Mouse (Mus musculus) G1E (cell line): ENCODE data around the gene Anks6. TPM values are rescaled to one million over a fixed set of nuclear protein-coding genes. Genes with fewer than 3 reads are reported as not detected.
A peak's percentile ranks its signal among the peaks of the same experiment; 100 is the strongest.
"Not testable (repeated sequence)": the region's sequence is repeated elsewhere in the genome, so short reads cannot be mapped to it uniquely, and the experiment has no call there.

ENCODE experiments used
- ATAC-seq: 2 replicates; pipeline ENCODE4 v1.8.0; 2016; ENCODE audit warnings: mild to moderate bottlenecking; ENCODE audit not compliant: insufficient number of reproducible peaks, poor library complexity, low FRiP score, severe bottlenecking; ENCODE audit errors: extremely low read depth
- DNase-seq: peaks from one replicate; pipeline ENCODE4 v3.0.0; 2012; ENCODE audit warnings: low spot score
- H3K27me3 ChIP-seq: 2 replicates; pipeline ENCODE4 v1.6.1; 2012; ENCODE audit warnings: mild to moderate bottlenecking, low read length, inconsistent platforms; ENCODE audit not compliant: insufficient read depth
- H3K36me3 ChIP-seq: replicated peaks from 2 replicates; pipeline ENCODE3; 2012; ENCODE audit warnings: mild to moderate bottlenecking, inconsistent platforms
- H3K4me1 ChIP-seq: 2 replicates; pipeline ENCODE4 v1.6.1; 2012; ENCODE audit warnings: low read depth, low read length, inconsistent platforms, mixed read lengths; ENCODE audit not compliant: insufficient read depth
- H3K4me3 ChIP-seq: 2 replicates; pipeline ENCODE4 v1.5.1; 2012; ENCODE audit warnings: low read depth, mild to moderate bottlenecking, inconsistent platforms, low read length, moderate library complexity, mixed read lengths
- H3K9me3 ChIP-seq: replicated peaks from 2 replicates; pipeline ENCODE4 v1.6.1; 2012; ENCODE audit warnings: inconsistent platforms
- CTCF ChIP-seq: IDR thresholded peaks from 2 replicates; pipeline ENCODE4 v1.5.1; 2012; ENCODE audit warnings: low read depth, low read length, inconsistent platforms, mixed read lengths
- GATA1 ChIP-seq: IDR thresholded peaks from 2 replicates; pipeline ENCODE4 v1.6.1; 2012; ENCODE audit warnings: borderline replicate concordance, low read length, inconsistent platforms, mixed read lengths
- GATA2 ChIP-seq: IDR thresholded peaks from 2 replicates; pipeline ENCODE4 v1.6.1; 2012; ENCODE audit warnings: low read depth, low read length, inconsistent platforms, borderline replicate concordance
- POLR2AphosphoS5 ChIP-seq: IDR thresholded peaks from 2 replicates; pipeline ENCODE4 v1.6.1; 2012; ENCODE audit warnings: low read depth, low read length, inconsistent platforms; ENCODE audit not compliant: insufficient replicate concordance
- TAL1 ChIP-seq: conservative IDR thresholded peaks from 2 replicates; pipeline ENCODE4 v1.6.1; 2012; ENCODE audit warnings: low read depth, low read length, inconsistent platforms, mixed read lengths
- polyA plus RNA-seq: library from polyadenylated mRNA; stranded (reverse); fragments of >175 nt; gene quantifications from 2 replicates; pipeline ENCODE4 v1.2.3, GENCODE M21; 2012
- total RNA-seq, 2 experiments: library from RNA; stranded (forward) in 1 of 2; stranded (reverse) in 1 of 2; fragments of 200-1000 nt in 1 of 2; fragments of >200 nt in 1 of 2; fragmentation: Nextera tagmentation in 1 of 2; gene quantifications; 2 replicates each; pipeline ENCODE4 v1.2.3; 2014 to 2017

The Anks6 gene
- total and polyA plus RNA-seq, 3 experiments = 0.44 TPM; not detected in 2

DNA sequence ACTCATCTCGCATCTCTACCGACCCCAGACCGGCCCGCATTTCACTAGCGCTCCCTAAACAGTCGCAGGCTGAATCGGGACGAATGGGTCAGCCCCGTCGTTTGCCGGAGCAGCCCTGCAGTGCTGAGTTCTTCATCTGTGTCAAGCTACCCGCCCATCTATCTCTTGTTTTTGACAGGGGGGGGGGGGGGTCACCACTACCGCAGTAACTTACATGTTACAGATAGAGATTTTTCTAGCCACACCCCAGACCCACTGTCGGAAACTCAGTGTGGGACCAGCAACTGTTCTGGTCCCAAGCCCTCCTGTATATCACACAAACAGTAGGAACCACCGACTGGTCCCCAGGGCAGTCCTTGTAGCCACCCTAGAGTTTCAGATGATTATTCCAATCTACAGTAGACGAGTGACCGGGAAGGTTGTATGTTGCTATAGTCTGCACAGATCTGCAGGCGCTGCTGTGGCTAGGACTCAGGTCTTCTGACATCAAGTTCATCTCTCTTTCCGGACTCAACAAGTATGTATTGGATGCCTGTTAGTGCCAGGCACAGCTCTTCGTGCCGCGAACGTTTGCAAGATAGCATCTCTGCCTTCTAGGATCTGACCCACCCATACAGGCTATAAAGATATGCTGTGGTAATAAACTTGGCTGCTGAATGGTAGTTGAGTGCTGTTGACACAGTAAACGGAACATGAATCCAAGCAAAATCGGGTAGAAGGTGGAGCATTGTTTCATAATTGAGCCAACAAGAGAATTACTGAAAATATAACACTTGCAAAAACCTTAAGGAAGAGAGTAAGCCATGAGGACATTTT, 491 bp upstream of the Anks6 start:
- Histone ChIP-seq H3K4me1 (no peaks in the 10 kb centered on the region), H3K4me3 (no peak overlapping the region; the same call in 1 of the 2 replicates), H3K36me3 (no peaks in the 10 kb centered on the region), H3K27me3 (no peaks in the 10 kb centered on the region), H3K9me3 (peaks cover 59% of the 10 kb centered on the region)
- ATAC-seq (no peak), DNase-seq (no peak)
- TF ChIP-seq TAL1 = no peak
- no peak for TF ChIP-seq GATA1
- no peak for TF ChIP-seq POLR2AphosphoS5
- TF ChIP-seq GATA2 = no peak
- TF ChIP-seq CTCF = no peak

GRCm38 (mm10) chr4:47055570-47056080, 1.6 kb downstream of the Anks6 start:
- TF ChIP-seq GATA1 = no peak
- TF ChIP-seq TAL1 = no peak
- TF ChIP-seq GATA2 = no peak
- no peak for TF ChIP-seq POLR2AphosphoS5
- no peak for TF ChIP-seq CTCF
- no peaks in the 10 kb centered on the region for H3K4me1 ChIP-seq
- no peak for DNase-seq
- no peak overlapping the region for H3K4me3 ChIP-seq
- ATAC-seq = no peak
- no peaks in the 10 kb centered on the region for H3K36me3 ChIP-seq
- peaks cover 75% of the 10 kb centered on the region for H3K9me3 ChIP-seq
- no peaks in the 10 kb centered on the region for H3K27me3 ChIP-seq

GRCm38 (mm10) chr4:47055170-47055569, 2.1 kb downstream of the Anks6 start:
- peaks cover 75% of the 10 kb centered on the region for H3K9me3 ChIP-seq
- not testable (repeated sequence) for ATAC-seq, H3K4me1 ChIP-seq, H3K36me3 ChIP-seq, H3K4me3 ChIP-seq, H3K27me3 ChIP-seq, DNase-seq

- H3K9me3 ChIP-seq = peaks cover 85% of the 10 kb centered on the region
- TF ChIP-seq POLR2AphosphoS5 (no peak), GATA1 (no peak), TAL1 (no peak), CTCF (no peak), GATA2 (no peak)
- DNase-seq = no peak
- no peaks in the 10 kb centered on the region for H3K27me3 ChIP-seq
- no peak overlapping the region for H3K4me3 ChIP-seq
- ATAC-seq = no peak
- no peaks in the 10 kb centered on the region for H3K36me3 ChIP-seq
- no peaks in the 10 kb centered on the region for H3K4me1 ChIP-seq
These were observed 5.3 kb downstream of the Anks6 start for GRCm38 (mm10) chr4:47051905-47052304.

- H3K4me3 ChIP-seq = no peak overlapping the region; the same call in 1 of the 2 replicates
- H3K4me1 ChIP-seq = no peaks in the 10 kb centered on the region
- H3K27me3 ChIP-seq = no peaks in the 10 kb centered on the region; the same call in 1 of the 2 replicates
- TF ChIP-seq CTCF (no peak), TAL1 (no peak), GATA2 (no peak), GATA1 (no peak), POLR2AphosphoS5 (no peak)
- DNase-seq (no peak), ATAC-seq (no peak)
- H3K36me3 ChIP-seq = no peaks in the 10 kb centered on the region
- peaks cover 83% of the 10 kb centered on the region for H3K9me3 ChIP-seq
These were observed 6.4 kb downstream of the Anks6 start for GRCm38 (mm10) chr4:47050642-47051381.

DNA sequence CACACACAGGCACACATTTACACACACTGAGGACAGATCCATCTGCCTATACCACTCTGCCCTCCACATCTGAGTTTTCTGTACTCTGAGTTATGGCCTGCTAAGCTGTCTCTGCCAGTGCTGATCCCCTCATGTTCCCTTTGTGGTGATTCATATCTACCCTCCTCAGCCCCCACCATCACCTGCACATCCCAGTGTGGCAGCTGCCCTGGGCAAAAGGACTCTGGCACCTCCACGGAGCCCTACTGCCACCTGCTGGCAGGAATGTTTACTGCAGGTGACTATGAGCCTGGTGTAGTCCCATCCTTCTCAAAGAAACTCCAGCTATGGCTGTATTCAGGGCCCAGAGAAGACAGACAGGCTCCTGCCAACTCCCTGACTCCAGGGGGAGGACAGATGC, 7.1 kb downstream of the Anks6 start:
- H3K4me1 ChIP-seq = no peaks in the 10 kb centered on the region
- H3K27me3 ChIP-seq = no peaks in the 10 kb centered on the region; the same call in 1 of the 2 replicates
- H3K36me3 ChIP-seq = no peaks in the 10 kb centered on the region
- ATAC-seq = no peak
- peaks cover 80% of the 10 kb centered on the region for H3K9me3 ChIP-seq
- DNase-seq = no peak
- TF ChIP-seq CTCF (peak; percentile 41; the same call in 1 of the 2 replicates), POLR2AphosphoS5 (no peak)
- no peak overlapping the region for H3K4me3 ChIP-seq
